Mouse (Mus musculus): ENCODE results near the gene Shisa5. TPM values are rescaled to one million over a fixed set of nuclear protein-coding genes. Genes with fewer than 3 reads are reported as not detected.

Shisa5 gene
- total and polyA plus RNA-seq, 3 experiments, result 153 to 170 (median 166) TPM

DNA sequence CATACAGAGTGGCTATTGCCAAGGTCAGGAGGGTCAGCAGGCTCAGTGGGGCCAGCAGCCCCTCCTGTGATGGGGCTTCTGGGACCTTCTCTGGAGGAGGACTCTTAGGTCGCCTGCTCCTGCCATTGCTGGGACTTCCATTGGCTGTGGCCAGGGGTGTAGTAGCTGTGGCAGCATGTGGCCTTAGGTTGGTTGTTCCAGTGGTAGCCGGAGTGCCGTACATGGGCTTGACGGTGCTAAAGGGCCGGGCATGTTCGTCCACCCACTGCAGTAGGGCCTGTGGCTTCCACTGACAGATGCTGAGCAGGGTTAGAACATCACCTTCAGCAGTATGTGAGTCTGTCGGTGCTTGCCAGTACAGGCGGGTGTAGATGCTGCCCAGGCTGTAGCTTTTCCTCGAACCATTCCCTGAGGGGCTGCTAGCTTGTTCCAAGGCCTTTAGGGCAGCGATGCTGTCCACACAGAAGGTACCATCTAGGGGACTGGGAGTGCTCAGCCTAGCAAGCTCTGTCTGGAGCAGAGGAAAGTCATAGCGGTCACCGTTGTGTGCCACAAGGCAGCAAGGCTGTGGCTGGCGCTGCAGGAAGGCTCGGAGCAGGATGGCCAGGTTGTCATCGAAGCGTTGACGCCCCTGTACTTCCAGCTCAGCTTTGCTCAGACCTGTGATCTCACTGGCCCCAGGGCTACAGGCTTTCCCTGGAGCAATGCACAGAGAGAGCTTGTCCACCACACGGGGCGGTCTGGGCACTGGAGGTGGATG lies 19.8 kb downstream of the Shisa5 start:
- Histone ChIP-seq H3K9ac (ENCODE audit: insufficient read depth, low read depth) (peak overlapping the region; percentile 23; the same call in 1 of the 2 replicates), H3K9me3 (replicated peaks; ENCODE audit: low read length) (no peaks in the 10 kb centered on the region), H3K4me1 (ENCODE audit: control insufficient read depth in 1 of 2, insufficient read depth in 2 of 2) (peaks cover 35 to 67% of the 10 kb centered on the region in 2 experiments), H3K36me3 (replicated peaks in 1 of 2; ENCODE audit: control insufficient read depth in 1 of 2, insufficient read depth in 1 of 2, low read length in 1 of 2) (peaks cover 42 to 68% of the 10 kb centered on the region in 2 experiments), H3K27ac (ENCODE audit: insufficient read depth, low read depth) (peak overlapping the region; percentile 89), H3K4me3 (replicated peaks in 1 of 3; ENCODE audit: low read depth in 2 of 3, low read length in 2 of 3, poor library complexity in 1 of 3) (peak overlapping the region; percentile 35 to 53 (median 46)), H3K27me3 (replicated peaks) (no peaks in the 10 kb centered on the region), H3K79me2 (replicated peaks; ENCODE audit: control insufficient read depth, extremely low read depth, insufficient read depth, poor library complexity, severe bottlenecking) (peaks cover 43% of the 10 kb centered on the region), H3K4me2 (ENCODE audit: insufficient read depth, low read depth, poor library complexity, severe bottlenecking) (peak overlapping the region; percentile 55)
- in situ Hi-C loops (cut with MboI; ENCODE audit: low pct_ligation_motif_present, low pct_unique_long_range_greater_than_20kb, low sequenced_read_pairs), result no loop called here
- no peak for DNase-seq (ENCODE audit: extremely low read depth)
- dilution Hi-C loops (cut with MboI; ENCODE audit: extremely low pct_ligation_motif_present, extremely low pct_unique_long_range_greater_than_20kb, low sequenced_read_pairs), result no loop called here
- TF ChIP-seq SIN3A (IDR thresholded peaks at IDR 0.05; ENCODE audit: low read length) (0 out of 2 replicates have a peak, but pooled peaks have one; percentile 25), POLR2AphosphoS2 (IDR thresholded peaks at IDR 0.05; ENCODE audit: low read depth, low read length) (peak; percentile 3; the same call in 1 of the 2 replicates), KAT2A (IDR thresholded peaks at IDR 0.05; ENCODE audit: insufficient replicate concordance, low read length) (no peak), MXI1 (IDR thresholded peaks at IDR 0.05; ENCODE audit: low read depth, low read length) (0 out of 2 replicates have a peak, but pooled peaks have one; percentile 32), JUND (conservative IDR thresholded peaks at IDR 0.05; ENCODE audit: low read depth, low read length) (no peak)

DNA sequence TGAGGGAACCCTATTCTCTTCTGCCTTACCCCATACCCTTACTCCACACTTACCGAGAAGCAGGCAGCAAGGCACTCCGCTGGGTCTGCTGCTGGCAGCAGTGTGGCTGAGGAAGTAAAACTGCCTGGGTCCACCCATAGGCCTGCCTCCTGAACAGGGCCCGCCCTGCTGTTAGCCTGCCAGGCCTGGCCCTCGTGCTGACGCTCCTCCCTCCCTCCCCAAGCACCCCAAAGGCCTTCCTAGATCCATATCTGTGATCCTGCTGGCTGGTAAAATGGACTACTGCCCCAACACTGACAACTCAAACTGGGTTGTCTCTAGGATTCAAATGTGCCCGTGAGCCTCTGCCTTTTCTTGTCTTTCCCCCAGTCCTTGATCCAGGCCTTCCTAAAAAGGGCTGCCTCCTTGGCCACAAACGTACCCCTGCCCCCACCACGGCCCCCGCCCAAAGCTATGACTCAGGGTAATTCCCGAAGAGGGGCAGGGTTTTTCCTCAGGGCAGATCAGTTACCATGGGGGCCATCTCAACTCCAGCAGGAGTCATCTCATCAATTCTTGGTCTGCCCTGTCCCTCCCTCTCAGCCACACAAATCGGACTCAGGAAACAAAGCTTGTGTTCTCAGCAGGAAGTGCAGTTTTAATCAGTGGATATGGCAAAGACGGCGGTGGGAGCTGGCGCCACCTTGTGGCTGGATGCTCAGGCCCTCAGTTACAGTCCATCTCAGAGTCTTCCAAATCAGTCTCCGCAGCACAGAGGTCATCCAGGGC lies 21.0 kb downstream of the Shisa5 start, which contains the start of gene Trex1:
Gene Trex1 (minus strand): TSS at position 599 of the 768 bp plus-strand sequence.
- peak; percentile 88 for DNase-seq (ENCODE audit: extremely low read depth)
- H3K79me2 ChIP-seq (replicated peaks; ENCODE audit: control insufficient read depth, extremely low read depth, insufficient read depth, poor library complexity, severe bottlenecking), result peaks cover 33% of the 10 kb centered on the region
- peaks cover 50 to 79% of the 10 kb centered on the region in 2 experiments for H3K36me3 ChIP-seq (replicated peaks in 1 of 2; ENCODE audit: control insufficient read depth in 1 of 2, insufficient read depth in 1 of 2, low read length in 1 of 2)
- H3K4me3 ChIP-seq (replicated peaks in 1 of 3; ENCODE audit: low read depth in 2 of 3, low read length in 2 of 3, poor library complexity in 1 of 3), result peak within 1 kb of the TSS; percentile 35 to 53 (median 46)
- H3K9me3 ChIP-seq (replicated peaks; ENCODE audit: low read length), result no peaks in the 10 kb centered on the region
- dilution Hi-C loops (cut with MboI; ENCODE audit: extremely low pct_ligation_motif_present, extremely low pct_unique_long_range_greater_than_20kb, low sequenced_read_pairs), result no loop called here
- in situ Hi-C loops (cut with MboI; ENCODE audit: low pct_ligation_motif_present, low pct_unique_long_range_greater_than_20kb, low sequenced_read_pairs), result no loop called here
- peaks cover 35 to 56% of the 10 kb centered on the region in 2 experiments for H3K4me1 ChIP-seq (ENCODE audit: control insufficient read depth in 1 of 2, insufficient read depth in 2 of 2)
- H3K27ac ChIP-seq (ENCODE audit: insufficient read depth, low read depth), result peak within 1 kb of the TSS; percentile 89
- no peaks in the 10 kb centered on the region for H3K27me3 ChIP-seq (replicated peaks)
- H3K4me2 ChIP-seq (ENCODE audit: insufficient read depth, low read depth, poor library complexity, severe bottlenecking), result peak within 1 kb of the TSS; percentile 55
- peak within 1 kb of the TSS; percentile 37 for H3K9ac ChIP-seq (ENCODE audit: insufficient read depth, low read depth)
- no peak for TF ChIP-seq USF1 (IDR thresholded peaks at IDR 0.05; ENCODE audit: low read depth, low read length)
- no peak for TF ChIP-seq ZNF384 (IDR thresholded peaks at IDR 0.05; ENCODE audit: low read depth, low read length)
- TF ChIP-seq ETS1 (conservative IDR thresholded peaks at IDR 0.05; ENCODE audit: low read depth, low read length), result peak; percentile 76
- TF ChIP-seq ZMIZ1 (IDR thresholded peaks at IDR 0.05; ENCODE audit: low read depth, low read length), result peak; percentile 96
- TF ChIP-seq NELFE (IDR thresholded peaks at IDR 0.05; ENCODE audit: low read depth, low read length), result peak; percentile 90
- peak; percentile 82 for TF ChIP-seq TCF12 (IDR thresholded peaks at IDR 0.05; ENCODE audit: low read depth, low read length)
- TF ChIP-seq JUN (IDR thresholded peaks at IDR 0.05; ENCODE audit: insufficient read depth, low read depth, low read length), result no peak
- no peak for TF ChIP-seq E2F4 (IDR thresholded peaks at IDR 0.05; ENCODE audit: insufficient replicate concordance, low read depth, low read length)
- TF ChIP-seq MAZ (IDR thresholded peaks at IDR 0.05; ENCODE audit: low read depth, low read length), result peak; percentile 95
- peak; percentile 87 for TF ChIP-seq RAD21 (IDR thresholded peaks at IDR 0.05; ENCODE audit: low read depth, low read length)
- TF ChIP-seq JUND (conservative IDR thresholded peaks at IDR 0.05; ENCODE audit: low read depth, low read length), result no peak
- peak; percentile 81; the same call in 1 of the 2 replicates for TF ChIP-seq MAX (IDR thresholded peaks at IDR 0.05; ENCODE audit: low read length)
- peak; percentile 95 for TF ChIP-seq POLR2A (IDR thresholded peaks at IDR 0.05; ENCODE audit: low read depth, low read length)
- TF ChIP-seq KAT2A (IDR thresholded peaks at IDR 0.05; ENCODE audit: insufficient replicate concordance, low read length), result no peak
- no peak for TF ChIP-seq ZKSCAN1 (IDR thresholded peaks at IDR 0.05; ENCODE audit: borderline replicate concordance, low read depth, low read length)
- TF ChIP-seq GABPA (IDR thresholded peaks at IDR 0.05; ENCODE audit: insufficient replicate concordance, low read depth, low read length), result no peak
- no peak for TF ChIP-seq PAX5 (IDR thresholded peaks at IDR 0.05; ENCODE audit: low read length)
- no peak; the same call in 1 of the 2 replicates for TF ChIP-seq MXI1 (IDR thresholded peaks at IDR 0.05; ENCODE audit: low read depth, low read length)
- peak; percentile 97 for TF ChIP-seq SMC3 (IDR thresholded peaks at IDR 0.05; ENCODE audit: low read depth, low read length)
- TF ChIP-seq CTCF (conservative IDR thresholded peaks at IDR 0.05 in 1 of 2, IDR thresholded peaks at IDR 0.05 in 1 of 2; ENCODE audit: low read depth in 2 of 2, low read length in 2 of 2), result peak; percentile 84 to 97
- peak; percentile 68 for TF ChIP-seq MYC (IDR thresholded peaks at IDR 0.05; ENCODE audit: low read depth, low read length)
- 0 out of 2 replicates have a peak, but pooled peaks have one; percentile 2 for TF ChIP-seq NRF1 (IDR thresholded peaks at IDR 0.05; ENCODE audit: low read depth, low read length)
- TF ChIP-seq HCFC1 (IDR thresholded peaks at IDR 0.05; ENCODE audit: low read depth, low read length), result peak; percentile 55
- peak; percentile 47; the same call in 1 of the 2 replicates for TF ChIP-seq ZC3H11A (IDR thresholded peaks at IDR 0.05; ENCODE audit: low read depth, low read length)
- TF ChIP-seq BHLHE40 (IDR thresholded peaks at IDR 0.05; ENCODE audit: low read depth, low read length), result peak; percentile 50; the same call in 1 of the 2 replicates
- peak; percentile 58 for TF ChIP-seq CHD2 (IDR thresholded peaks at IDR 0.05; ENCODE audit: low read length)
